Mouse (Mus musculus) midbrain, embryonic 16.5 days (tissue): Measurements from ENCODE around the gene Nf1. TPM values are rescaled to one million over a fixed set of nuclear protein-coding genes. Genes with fewer than 3 reads are reported as not detected.

ENCODE experiments used
- ATAC-seq: fragments of 200-750 bp; cut with Nextera tagmentation; 2 replicates; pipeline ENCODE4 v1.8.0; 2017; ENCODE audit warnings: moderate TSS enrichment
- H3K27ac ChIP-seq: fragments of 300-500 bp; sonication (generic); 2 replicates; pipeline ENCODE4 v1.5.1; 2014; ENCODE audit warnings: mild to moderate bottlenecking, low read length, mixed read lengths
- H3K27me3 ChIP-seq: fragments of 300-500 bp; sonication (generic); 2 replicates; pipeline ENCODE4 v1.6.1; 2014; ENCODE audit warnings: low read depth, low read length, mixed read lengths; ENCODE audit not compliant: control insufficient read depth, insufficient read depth
- H3K36me3 ChIP-seq: fragments of 300-500 bp; sonication (generic); 2 replicates; pipeline ENCODE4 v1.6.1; 2014; ENCODE audit warnings: mild to moderate bottlenecking, low read length, moderate library complexity, mixed read lengths; ENCODE audit not compliant: control insufficient read depth, insufficient read depth
- H3K4me1 ChIP-seq: fragments of 300-500 bp; sonication (generic); 2 replicates; pipeline ENCODE4 v1.6.1; 2014; ENCODE audit warnings: mild to moderate bottlenecking, low read length, mixed read lengths; ENCODE audit not compliant: control insufficient read depth, insufficient read depth
- H3K4me2 ChIP-seq: fragments of 300-500 bp; sonication (generic); 2 replicates; pipeline ENCODE4 v1.6.1; 2014; ENCODE audit warnings: mild to moderate bottlenecking, low read length, mixed read lengths
- H3K4me3 ChIP-seq: fragments of 300-500 bp; sonication (generic); 2 replicates; pipeline ENCODE4 v1.5.1; 2014; ENCODE audit warnings: low read depth, mild to moderate bottlenecking, low read length, moderate library complexity, mixed read lengths
- H3K9ac ChIP-seq: fragments of 300-500 bp; sonication (generic); 2 replicates; pipeline ENCODE4 v1.6.1; 2014; ENCODE audit warnings: low read depth, low read length, mixed read lengths
- H3K9me3 ChIP-seq: fragments of 300-500 bp; sonication (generic); replicated peaks from 2 replicates; pipeline ENCODE4 v1.6.1; 2014; ENCODE audit warnings: mild to moderate bottlenecking, low read length, mixed read lengths; ENCODE audit not compliant: control insufficient read depth, poor library complexity, severe bottlenecking
- WGBS: fragments of 180-500 bp; shearing (Covaris S2); extraction: QIAGEN DNeasy Blood & Tissue Kit; methylation state at CpG from one replicate; pipeline ENCODE4 v1.1.7; 2014; 5-methylcytosine and 5-hydroxymethylcytosine counted together
- polyA plus RNA-seq: library from polyadenylated mRNA; unstranded; fragments of >200 nt; fragmentation: Nextera tagmentation; extraction: Ambion mirVana; gene quantifications from 2 replicates; pipeline ENCODE4 v1.2.1, GENCODE M21; 2015

The Nf1 gene
- polyA plus RNA-seq, 1 experiment from 2014 or later = 4.7 TPM

- Histone ChIP-seq H3K4me2 (no peak within 1 kb of the TSS), H3K9me3 (no peaks in the 10 kb centered on the region), H3K27me3 (no peaks in the 10 kb centered on the region), H3K36me3 (no peaks in the 10 kb centered on the region), H3K9ac (no peak within 1 kb of the TSS), H3K27ac (no peak within 1 kb of the TSS), H3K4me1 (no peaks in the 10 kb centered on the region), H3K4me3 (no peak within 1 kb of the TSS)
- no peak for ATAC-seq
- WGBS = 87% methylated on average over 10 of the region's 10 CpGs
Observed at GRCm38 (mm10) chr11:79523560-79524309, 184.2 kb downstream of the Nf1 start, which contains the start of gene Evi2b. TSS of gene Evi2b (minus strand) at chr11:79523762.

GRCm38 (mm10) chr11:79524310-79524575 lies 184.8 kb downstream of the Nf1 start:
- ATAC-seq = no peak
- no peaks in the 10 kb centered on the region for H3K36me3 ChIP-seq
- no peak overlapping the region for H3K4me3 ChIP-seq
- 92% methylated on average over 1 of the region's 1 CpGs for WGBS
- H3K9ac ChIP-seq = no peak overlapping the region
- no peaks in the 10 kb centered on the region for H3K27me3 ChIP-seq
- no peak overlapping the region for H3K4me2 ChIP-seq
- H3K9me3 ChIP-seq = no peaks in the 10 kb centered on the region
- no peaks in the 10 kb centered on the region for H3K4me1 ChIP-seq
- H3K27ac ChIP-seq = no peak overlapping the region

- no peak overlapping the region for H3K9ac ChIP-seq
- H3K4me2 ChIP-seq = no peak overlapping the region
- no peak overlapping the region for H3K4me3 ChIP-seq
- no peaks in the 10 kb centered on the region for H3K4me1 ChIP-seq
- H3K9me3 ChIP-seq = no peaks in the 10 kb centered on the region
- no peaks in the 10 kb centered on the region for H3K36me3 ChIP-seq
- no peak for ATAC-seq
- no peaks in the 10 kb centered on the region for H3K27me3 ChIP-seq
- 93% methylated on average over 3 of the region's 3 CpGs for WGBS
- H3K27ac ChIP-seq = no peak overlapping the region
Observed at GRCm38 (mm10) chr11:79526549-79526948, 187.1 kb downstream of the Nf1 start.

GRCm38 (mm10) chr11:79527015-79527738 lies 187.7 kb downstream of the Nf1 start:
- H3K4me1 ChIP-seq = no peaks in the 10 kb centered on the region
- no peaks in the 10 kb centered on the region for H3K9me3 ChIP-seq
- no peak overlapping the region for H3K4me2 ChIP-seq
- no peaks in the 10 kb centered on the region for H3K27me3 ChIP-seq
- 84% methylated on average over 15 of the region's 15 CpGs for WGBS
- no peak overlapping the region for H3K9ac ChIP-seq
- ATAC-seq = no peak
- H3K36me3 ChIP-seq = no peaks in the 10 kb centered on the region
- H3K4me3 ChIP-seq = no peak overlapping the region
- no peak overlapping the region for H3K27ac ChIP-seq

- 94% methylated on average over 5 of the region's 5 CpGs for WGBS
- Histone ChIP-seq H3K9ac (no peak overlapping the region), H3K9me3 (no peaks in the 10 kb centered on the region), H3K4me3 (no peak overlapping the region), H3K27me3 (no peaks in the 10 kb centered on the region), H3K27ac (no peak overlapping the region), H3K4me2 (no peak overlapping the region), H3K36me3 (no peaks in the 10 kb centered on the region; the same call in 1 of the 2 replicates), H3K4me1 (no peaks in the 10 kb centered on the region)
- ATAC-seq = no peak
Observed at GRCm38 (mm10) chr11:79527739-79528384, 188.4 kb downstream of the Nf1 start.

- Histone ChIP-seq H3K4me1 (no peaks in the 10 kb centered on the region), H3K27ac (no peak overlapping the region), H3K4me3 (no peak overlapping the region), H3K9ac (no peak overlapping the region), H3K9me3 (no peaks in the 10 kb centered on the region), H3K27me3 (no peaks in the 10 kb centered on the region), H3K4me2 (no peak overlapping the region), H3K36me3 (no peaks in the 10 kb centered on the region; the same call in 1 of the 2 replicates)
- ATAC-seq = no peak
- 88% methylated on average over 3 of the region's 3 CpGs for WGBS
Observed at GRCm38 (mm10) chr11:79528601-79529000, 189.1 kb downstream of the Nf1 start.

GRCm38 (mm10) chr11:79529226-79529625 lies 189.7 kb downstream of the Nf1 start:
- Histone ChIP-seq H3K9me3 (no peaks in the 10 kb centered on the region), H3K27ac (no peak overlapping the region), H3K4me2 (no peak overlapping the region), H3K4me3 (no peak overlapping the region), H3K9ac (no peak overlapping the region), H3K36me3 (no peaks in the 10 kb centered on the region; the same call in 1 of the 2 replicates), H3K4me1 (0 out of 2 replicates have a peak, but pooled peaks cover 2% of the 10 kb centered on the region), H3K27me3 (no peaks in the 10 kb centered on the region)
- WGBS = 96% methylated on average over 6 of the region's 6 CpGs
- no peak for ATAC-seq

- Histone ChIP-seq H3K9ac (no peak overlapping the region), H3K4me3 (no peak overlapping the region), H3K27me3 (no peaks in the 10 kb centered on the region), H3K4me2 (no peak overlapping the region), H3K4me1 (0 out of 2 replicates have a peak, but pooled peaks cover 2% of the 10 kb centered on the region), H3K27ac (no peak overlapping the region), H3K9me3 (no peaks in the 10 kb centered on the region), H3K36me3 (no peaks in the 10 kb centered on the region; the same call in 1 of the 2 replicates)
- 82% methylated on average over 2 of the region's 2 CpGs for WGBS
- ATAC-seq = no peak
Observed at GRCm38 (mm10) chr11:79529736-79530135, 190.2 kb downstream of the Nf1 start.

- Histone ChIP-seq H3K27me3 (no peaks in the 10 kb centered on the region), H3K9ac (no peak within 1 kb of the TSS), H3K4me1 (0 out of 2 replicates have a peak, but pooled peaks cover 2% of the 10 kb centered on the region), H3K36me3 (no peaks in the 10 kb centered on the region; the same call in 1 of the 2 replicates), H3K4me2 (no peak within 1 kb of the TSS), H3K4me3 (no peak within 1 kb of the TSS), H3K9me3 (no peaks in the 10 kb centered on the region), H3K27ac (no peak within 1 kb of the TSS)
- 84% methylated on average over 7 of the region's 7 CpGs for WGBS
- ATAC-seq = no peak
Observed at GRCm38 (mm10) chr11:79530333-79530761, 190.9 kb downstream of the Nf1 start, which contains the start of the genes Evi2 and Evi2a. TSS of gene Evi2 (minus strand) at chr11:79530589. TSS of gene Evi2a (minus strand) at chr11:79530609.
